Mouse (Mus musculus) thymus, postnatal 36 days (tissue): ENCODE measurements at regions not wholly inside any gene's neighbourhood (a gene's known extent, or its start where the extent isn't known, plus 50 kb on each side); places are given as distances from the start of the nearest gene placed in this dataset.

ENCODE experiments used
- DNase-seq, 2 experiments: peaks; one replicate each; pipeline ENCODE4 v3.0.0; 2022; ENCODE audit warnings: mixed read lengths in 2 of 2

DNA sequence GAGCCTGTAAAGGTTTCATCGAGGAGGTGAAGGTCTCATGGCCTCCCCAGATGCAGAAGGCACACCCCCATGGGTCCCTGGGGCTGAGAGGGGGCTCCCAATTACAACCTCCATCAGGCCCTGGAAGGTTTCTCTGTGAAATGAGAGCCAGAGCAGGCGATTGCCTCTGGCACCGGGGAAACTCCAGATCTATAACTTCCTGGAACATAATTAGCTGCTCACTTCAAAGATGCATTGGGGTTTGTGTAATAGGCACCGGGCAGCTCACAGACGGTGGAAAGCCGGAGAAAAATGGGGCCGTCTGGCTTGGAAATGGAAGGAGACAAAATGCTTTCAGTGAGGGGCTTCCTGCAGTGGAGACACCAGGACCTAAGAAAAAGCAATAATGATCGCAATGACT is 151.2 kb upstream of the Mvb12b start:
- DNase-seq, result no peak

DNA sequence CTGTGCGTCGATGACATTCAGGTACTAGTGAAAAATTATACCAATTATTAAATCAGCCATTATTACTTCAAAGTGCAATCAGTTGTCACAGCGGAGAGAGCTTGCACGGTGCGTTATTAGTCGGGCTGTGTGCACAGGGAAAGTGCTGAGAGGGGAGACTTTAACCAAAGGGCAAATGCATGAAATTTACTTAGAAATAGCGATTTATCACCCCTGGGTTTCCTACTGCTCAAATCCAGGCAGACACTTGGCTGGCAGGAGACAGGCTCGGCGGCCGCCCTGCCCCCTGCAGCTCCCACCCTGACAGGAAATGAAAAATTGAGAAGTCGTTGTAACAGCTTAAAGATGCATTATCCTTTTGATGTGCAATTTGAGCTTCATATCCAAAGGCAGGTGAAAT is 145.5 kb upstream of the Mvb12b start:
- DNase-seq, result no peak

DNA sequence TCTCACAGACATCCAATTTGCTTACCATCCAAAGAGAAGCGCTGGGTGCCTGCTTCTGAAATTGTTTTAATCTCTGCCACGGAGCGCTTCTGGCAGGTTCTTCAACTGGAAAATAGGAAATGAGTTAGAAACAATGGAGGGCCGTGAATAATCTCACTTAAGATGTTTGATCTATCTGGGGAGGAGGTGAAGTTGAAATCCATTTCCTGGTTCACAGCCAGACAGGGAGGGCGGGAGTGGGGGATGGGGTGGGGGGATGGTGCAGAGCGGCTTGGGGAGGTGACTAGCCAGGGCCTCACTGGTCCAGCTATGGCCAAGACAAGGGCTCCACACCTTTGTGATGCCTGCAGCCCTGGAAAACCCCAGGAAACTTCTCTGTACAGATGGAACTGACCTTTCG is 143.7 kb upstream of the Mvb12b start:
- DNase-seq, result no peak

DNA sequence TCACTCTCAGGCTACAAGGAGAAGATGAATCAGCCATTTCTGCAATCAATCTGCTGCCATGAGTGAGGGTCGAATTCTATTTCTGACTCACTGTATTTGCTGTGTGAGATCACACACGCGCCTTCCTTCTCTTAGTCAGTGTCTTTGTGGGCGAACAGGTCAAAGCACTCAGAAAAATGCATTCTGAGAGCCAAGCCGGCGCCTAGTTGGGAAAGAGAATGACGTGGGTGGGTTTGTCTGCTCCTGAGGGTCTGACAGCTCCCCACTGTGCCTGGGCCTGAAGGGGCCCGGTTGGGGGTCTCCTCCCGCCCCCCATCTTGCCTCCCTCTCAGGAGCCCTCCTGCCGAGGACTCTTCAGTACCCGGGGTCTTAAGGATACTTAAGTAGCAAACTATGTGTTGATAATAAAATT is 143.3 kb upstream of the Mvb12b start:
- DNase-seq, result no peak

DNA sequence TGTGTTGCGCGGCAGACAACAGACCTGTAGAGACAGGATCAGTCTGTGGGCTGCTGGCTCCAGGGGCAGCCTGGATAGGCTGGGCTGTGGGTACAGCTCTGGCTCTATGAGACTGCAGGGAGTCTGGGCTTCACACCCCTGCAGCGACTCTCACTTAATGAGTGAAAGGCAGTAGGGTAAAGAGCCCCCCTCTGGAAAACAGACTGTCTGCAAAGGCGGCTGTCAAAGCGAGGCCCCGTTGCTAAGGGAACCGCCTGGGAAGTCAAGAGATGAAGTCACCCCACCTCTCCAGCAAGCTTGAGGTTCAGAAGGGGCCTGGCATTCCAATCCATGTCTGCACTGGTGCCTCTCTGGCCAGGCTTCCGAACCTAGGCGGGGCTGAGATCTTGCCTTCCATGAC is 139.7 kb upstream of the Mvb12b start:
- no peak for DNase-seq

DNA sequence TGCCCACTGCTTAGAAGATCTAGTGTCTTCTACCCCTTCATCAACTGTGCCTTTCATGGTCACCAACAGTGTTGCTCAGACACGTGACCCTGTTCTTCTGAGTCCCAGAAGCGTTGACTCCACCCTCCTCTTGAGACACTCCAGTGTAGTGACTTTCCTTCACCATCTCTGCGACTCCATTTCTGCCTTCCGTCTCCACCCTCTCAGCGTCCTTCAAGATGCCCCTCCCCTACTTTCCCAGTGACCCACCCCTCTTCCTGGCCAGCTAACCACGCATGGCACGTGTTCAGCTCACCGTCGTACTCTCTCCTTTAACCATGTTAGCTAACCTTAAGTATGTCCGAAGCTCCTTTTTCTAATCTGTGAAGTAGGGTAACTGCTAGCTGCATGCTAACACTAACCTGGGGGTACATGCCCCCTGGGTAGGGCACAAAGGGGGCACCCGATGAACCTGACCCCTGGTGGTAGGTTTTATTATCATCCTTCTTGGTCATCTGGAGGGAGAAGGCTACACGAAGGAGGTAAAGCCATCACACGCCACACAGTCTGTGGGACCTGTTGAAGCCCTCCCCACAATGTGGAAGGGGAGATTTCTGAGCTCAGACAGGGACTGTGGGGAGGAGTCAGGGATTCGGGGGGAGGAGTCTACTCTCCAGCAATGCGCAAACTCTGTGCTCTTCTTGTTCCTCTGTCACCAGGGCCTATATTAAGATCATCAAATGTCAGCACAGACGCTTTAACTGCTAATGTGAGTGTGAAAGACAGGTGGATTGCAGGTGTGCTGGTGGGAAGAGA is 139.0 kb upstream of the Mvb12b start:
- no peak for DNase-seq

DNA sequence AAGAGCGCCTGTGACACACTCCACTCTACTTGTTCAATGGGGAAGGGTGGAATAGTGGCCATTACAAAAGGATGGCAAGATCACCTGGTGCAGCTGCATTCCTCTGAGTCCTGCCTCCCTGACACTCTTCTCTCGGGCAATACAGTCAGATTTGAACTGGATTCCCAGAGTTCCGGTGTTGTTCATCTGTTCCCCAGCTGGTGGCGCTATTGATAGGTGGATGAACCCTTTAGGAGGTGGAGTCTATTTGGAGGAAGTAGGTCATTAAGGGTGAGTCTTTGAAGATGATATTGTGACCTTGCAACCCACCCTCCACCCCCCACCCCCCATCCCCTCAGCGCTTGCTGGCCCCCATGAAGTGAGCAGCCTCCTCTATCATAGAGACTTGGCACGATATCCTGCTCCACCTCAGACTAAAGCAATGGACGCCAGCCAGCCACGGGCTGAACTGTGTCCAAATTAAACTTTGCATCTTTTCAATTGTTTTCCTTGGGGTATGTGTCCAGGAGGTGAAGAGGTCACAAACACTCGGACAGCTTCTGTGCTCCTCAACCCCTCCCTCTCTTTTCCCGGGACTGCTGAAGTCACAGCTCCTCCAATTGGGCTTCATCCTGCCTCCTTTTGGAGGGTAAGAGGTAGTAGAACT is 138.1 kb upstream of the Mvb12b start:
- DNase-seq, result peak; percentile 20 to 35

DNA sequence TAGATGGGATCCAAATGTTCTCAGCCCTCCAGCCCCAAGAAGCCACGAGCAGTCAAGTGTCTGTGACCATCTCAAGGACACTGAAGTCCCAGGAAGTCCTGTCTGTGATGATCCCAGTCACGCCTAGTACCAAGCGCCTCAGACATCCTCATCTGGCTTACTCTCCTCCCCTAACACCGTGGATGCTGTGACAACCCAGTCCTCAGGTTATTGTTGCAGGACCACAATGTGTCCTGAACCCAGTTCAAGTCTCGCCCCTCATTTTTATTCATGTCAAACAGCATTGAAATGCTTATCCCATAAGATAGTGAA is 129.4 kb upstream of the Mvb12b start:
- DNase-seq, result no peak

DNA sequence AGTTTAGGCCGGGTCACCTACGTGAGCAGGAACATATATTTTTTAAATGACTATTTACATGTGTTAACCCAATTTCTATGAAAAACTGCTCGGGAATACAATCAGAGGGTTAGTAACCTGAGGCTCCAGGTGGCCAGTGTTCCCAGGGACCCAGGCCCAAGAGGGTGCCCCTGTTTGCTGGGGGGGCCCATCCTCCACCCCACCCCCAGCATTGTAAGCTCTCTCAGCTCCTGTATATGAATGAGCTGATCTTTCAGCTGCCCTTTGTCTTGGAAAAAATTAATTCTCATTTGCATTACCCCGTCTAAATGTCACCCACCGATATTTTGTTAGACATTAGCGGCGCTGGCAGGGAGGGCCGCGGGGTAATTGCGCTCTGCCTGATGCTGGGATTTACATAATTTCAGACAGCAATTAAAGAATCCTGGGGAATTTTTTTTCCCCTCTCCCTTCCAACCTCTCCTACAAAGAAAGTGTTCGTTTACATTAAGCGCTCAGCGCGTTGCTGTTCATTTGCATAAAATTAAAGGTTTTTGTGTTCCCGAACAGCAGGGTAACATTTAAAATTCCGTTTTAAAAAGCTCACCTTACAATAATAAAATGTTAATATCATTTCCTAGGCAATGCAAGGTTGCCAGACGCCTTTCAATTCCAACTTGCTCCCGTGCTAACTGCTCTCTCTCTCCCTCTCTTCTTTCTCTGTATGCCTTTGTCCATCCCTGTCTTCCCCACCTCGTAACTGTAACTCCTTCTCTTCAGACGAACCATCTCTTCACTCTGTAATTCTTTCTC is 128.8 kb upstream of the Mvb12b start:
- DNase-seq, result no peak

DNA sequence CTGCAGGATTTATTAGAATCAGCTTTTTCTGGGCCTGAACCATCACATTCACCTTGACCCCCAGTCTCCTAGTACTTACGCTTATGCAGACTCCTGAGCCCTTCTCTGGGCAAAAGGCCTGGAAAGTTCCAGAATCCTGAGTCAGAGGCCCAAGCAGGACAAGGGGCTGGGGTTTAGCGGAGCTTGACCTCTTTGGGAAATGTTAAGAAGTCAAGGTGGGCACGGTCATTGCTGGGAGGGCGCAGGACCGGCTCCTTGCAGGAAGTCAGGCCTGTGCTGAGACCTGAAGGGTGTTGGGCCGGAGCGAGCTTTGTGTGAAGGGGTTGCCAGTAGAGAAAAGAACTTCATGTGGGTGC is 127.9 kb upstream of the Mvb12b start:
- no peak for DNase-seq

DNA sequence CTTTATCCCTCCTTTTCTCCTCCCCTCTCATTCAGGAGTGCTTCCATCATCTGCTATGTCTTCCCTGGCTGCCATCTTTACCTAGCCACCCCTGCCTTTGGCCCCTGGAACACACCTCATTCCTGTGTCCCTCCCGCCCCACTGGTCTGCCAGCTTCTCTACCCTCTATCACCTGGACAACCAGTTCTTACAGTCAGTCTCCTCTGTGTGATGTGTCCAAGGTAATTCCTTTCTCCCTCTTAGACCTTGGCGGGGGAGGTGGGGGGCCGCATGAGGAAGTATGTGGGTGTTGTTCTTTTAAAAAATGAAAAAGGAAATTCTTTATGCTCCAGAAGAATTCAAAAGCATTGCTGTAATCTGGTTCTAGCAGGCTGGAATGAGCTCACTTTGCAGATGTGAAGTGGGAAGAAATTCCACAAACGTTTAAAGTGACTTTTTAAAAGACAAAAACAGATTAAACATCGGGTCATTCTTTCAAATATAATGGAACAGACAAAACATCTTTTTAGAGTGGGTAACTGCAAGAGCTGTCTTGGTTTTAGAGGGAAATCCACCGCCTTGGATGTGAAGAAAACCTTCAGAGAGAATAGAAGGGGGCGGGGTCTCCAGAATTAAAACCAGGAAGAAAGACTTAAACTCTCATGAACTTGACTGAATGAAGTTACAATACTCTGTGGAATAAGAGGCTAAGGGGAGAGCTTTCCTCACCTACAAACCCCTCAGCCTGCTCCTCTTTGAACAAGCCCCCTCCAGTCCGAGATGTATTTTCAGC is 127.3 kb upstream of the Mvb12b start:
- no peak for DNase-seq

DNA sequence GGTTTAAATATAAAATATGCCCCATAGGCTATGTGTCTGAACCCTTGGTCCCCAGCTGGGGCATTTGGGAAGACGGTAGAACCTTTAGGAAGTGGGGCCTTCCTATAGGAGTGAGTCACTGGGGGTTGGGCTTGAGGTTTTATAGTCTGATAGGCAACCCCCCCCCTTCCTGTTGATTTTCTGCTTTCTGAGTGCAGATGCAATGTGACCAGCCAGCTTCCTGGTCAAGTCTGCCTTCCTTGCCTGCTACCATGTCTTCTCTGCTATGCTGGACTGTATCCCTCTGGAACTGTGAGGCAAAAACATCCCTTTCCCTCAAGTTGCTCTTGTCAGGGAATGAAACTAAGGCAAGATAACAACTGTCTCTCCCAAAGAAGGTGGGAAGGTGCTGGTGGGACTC is 122.4 kb upstream of the Mvb12b start:
- DNase-seq, result no peak

DNA sequence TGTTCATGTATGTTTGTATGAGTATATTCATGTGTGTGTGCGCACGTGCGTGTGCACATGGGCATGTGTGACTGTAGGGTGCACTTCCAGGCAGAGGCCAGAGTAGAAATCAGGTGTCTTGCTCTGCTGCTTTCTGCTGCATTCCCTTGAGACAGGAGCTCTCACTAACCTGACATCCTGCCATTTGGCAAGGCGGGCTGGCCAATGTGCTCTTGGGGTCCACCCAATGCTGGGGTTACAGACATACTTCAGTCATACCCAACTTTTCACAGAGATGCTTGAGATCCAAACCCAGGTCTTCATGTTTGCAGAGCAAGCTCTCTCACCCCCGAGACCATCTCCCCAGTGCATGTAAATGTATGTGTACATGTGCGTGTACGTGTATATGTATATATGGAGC is 120.2 kb upstream of the Mvb12b start:
- no peak for DNase-seq

DNA sequence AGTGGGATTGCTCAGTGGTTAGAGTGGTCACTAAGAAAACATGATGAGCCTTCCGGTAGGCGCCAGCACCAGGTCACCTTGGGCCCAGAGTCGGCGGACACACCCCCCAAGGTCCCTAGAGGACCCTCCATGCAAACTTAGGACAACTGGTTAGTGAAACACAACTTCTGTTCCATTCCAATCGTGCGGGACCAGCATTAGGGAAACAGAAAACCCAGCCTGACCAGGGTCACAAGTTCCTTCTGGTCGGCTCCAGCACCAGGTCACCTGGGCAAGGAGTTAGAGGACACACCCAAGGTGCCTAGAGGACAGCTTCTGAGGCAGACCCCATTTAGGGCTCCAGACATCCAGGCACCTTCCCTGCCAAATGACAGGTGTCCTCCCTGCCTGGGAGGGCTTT is 109.4 kb upstream of the Mvb12b start:
- no peak for DNase-seq

DNA sequence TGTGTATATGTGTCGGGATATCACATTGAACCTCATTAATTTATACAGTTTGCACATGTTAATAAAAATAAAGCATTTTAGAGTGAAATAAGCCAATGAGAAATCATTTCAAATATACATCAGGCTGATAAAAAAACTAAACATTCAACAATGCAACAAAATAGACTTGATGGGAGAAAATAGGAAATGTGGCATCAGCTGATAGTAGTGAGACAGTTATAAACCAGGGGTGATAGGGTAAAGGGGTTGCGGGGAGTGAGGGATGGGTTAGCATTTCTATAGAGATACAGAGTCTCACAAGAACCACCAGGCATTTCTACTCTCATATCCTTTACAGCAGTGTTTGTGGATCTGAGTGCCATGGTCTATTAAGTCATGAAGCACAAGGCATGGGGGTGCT is 108.6 kb upstream of the Mvb12b start:
- no peak for DNase-seq

DNA sequence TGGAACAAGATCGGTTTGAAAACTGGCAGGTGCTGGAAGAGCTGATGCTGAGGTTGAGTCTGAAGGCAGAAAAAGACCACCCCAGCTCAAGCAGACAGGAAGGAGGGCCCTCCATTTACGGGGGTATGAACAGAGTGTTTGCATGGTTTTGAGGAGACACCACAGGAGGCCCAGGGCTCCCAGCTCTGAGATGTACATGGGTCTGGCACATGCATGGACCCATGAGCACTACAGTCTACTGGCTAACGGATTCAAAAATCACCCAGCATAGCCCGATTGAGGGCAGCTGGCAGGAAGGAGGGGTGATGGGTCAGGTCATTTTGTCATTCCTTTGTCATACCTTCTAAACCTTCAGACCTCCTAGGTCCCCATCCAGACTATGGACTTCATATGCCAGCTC is 103.6 kb upstream of the Mvb12b start:
- no peak for DNase-seq

DNA sequence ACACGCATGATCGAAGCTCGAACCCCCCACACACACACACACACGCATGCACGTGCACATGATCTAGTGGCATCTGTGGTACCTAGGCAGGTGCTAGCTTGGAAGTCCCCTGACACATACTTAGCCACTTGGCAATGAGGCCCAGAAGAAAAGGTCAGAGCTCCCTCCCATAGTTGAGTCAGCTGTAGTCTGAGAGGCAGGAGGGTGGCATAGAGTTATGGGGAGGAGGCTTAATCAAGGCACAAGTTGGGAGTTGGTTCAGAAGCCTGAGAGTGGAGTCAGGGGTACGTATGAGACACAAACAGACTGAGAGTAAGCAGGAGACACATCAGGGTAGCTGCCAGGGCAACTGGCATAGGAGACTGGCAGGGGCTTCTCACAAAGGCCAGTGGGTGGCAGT is 103.0 kb upstream of the Mvb12b start:
- DNase-seq, result no peak

DNA sequence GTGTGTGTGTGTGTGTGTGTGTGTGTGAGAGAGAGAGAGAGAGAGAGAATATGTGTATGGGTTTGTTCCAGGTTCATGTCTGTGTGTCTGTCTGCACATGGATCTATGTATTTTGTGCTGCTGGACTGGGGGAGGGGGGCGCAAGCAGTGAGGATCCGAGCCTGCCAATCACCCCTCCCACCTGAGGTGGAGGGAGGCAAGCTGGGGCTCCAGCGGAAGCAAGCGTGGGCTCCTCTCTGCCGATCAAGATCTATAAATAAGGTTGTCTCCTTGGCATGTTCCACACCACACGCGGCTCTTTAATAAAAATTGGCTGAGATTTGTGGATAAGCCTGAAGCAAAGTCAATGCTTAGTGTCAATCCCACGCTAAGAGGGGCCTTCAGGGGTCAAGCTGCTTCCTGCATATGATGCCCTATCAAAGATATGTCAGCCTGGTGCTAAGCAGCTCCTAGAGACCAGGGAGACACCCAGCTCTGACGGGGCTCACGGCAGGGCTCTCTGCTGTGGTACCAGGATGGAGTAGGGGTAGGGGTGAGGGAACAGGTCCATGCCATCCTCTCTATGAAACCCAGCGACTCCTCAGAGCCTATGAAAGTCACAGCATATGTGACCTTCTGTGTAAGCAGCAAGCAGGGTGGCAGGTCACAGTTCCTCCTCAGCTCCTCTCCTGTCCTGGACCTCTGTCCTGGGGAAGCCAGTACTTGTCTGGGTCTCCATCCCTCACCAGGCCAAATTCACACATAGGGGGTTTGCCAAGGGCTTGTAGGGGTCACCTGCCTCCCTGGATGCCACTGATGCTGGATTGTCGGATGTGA is 102.0 kb upstream of the Mvb12b start:
- DNase-seq, result no peak

DNA sequence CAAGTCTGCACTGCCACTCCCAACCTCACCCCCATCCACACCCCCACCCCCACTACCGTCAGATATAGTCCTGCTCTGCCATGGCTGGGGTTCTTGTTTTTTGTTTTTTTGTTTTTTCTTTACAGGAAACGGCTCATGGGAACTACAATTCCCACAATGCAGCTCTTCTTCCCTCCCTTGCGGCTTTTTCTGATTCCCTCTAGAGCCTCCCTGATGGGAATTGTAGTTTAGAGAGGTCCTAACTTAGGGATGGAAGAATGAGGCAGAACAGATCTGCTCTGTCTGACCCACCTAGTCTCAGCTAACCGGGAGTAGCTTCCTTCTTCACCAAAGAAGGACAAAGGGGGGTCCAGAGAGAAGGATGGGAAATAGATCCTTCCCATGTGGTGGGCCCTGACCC is 98.7 kb upstream of the Mvb12b start:
- no peak for DNase-seq

DNA sequence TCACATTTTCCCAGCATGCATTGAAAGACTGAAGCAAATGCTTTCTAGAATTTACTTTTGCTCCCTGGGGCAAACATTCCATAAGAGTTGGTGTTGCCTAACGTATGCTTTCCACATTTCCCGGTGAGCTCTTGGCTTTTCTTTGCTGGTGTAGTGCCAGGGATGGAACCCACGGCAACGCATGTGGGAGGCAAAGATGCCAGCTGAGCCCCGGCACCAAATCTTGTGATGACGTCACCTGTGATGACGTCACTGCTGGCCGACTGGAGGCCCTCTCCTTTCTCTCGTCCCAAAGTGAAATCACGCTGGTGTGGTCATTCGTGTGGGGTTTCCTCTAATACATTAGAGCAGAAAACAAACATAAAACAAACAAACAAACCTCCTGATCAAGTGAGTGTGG is 97.6 kb upstream of the Mvb12b start:
- DNase-seq, result no peak

DNA sequence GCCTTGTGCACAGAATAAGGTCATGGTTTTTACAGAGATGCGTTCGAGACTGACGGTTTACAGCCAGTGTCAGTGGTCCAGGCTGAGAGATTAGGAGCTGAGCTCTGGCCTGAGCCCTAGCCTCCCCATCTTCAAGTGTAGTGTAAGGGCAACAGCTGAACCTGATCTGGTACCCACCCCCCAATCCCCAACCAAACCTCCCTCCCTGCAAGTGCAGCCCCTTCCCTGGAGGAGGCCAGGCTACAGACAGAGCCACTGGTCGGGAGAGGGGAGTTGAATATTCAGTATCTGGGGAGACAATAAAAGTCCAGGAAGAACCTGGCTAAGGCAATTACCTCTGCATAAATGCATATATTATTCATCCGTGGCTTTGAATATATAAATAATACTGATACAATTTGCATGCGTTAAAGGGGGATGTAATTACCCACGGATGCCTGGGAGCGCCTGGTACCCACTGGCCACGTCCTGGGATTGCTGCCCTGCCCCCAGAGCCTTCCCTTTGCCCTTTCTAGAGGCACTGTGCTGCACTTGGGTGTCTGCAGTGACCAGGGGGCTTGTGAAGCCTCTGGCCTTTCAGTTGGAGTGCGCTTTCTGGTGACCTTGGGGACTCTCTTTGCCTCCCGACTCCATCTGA is 95.5 kb upstream of the Mvb12b start:
- no peak for DNase-seq

DNA sequence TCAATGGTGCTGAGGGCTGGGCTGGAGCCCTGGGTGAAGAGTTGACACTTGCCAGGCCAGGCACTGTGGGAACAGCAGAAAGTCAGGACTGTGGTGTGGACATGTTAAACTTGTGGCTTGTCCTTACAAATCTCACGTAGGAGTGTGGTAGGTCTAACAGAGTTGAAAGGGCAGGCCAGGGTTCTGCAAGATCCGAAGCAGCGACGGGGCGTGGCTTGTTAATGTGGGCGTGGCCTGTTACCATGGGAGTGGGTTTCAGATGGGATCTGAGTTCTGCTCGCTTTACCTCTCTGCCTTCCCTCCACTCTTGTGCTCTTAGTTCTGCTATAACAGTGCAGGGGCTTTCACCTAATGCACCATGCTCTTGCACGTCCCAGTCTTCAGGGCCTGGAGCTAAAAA is 94.2 kb upstream of the Mvb12b start:
- DNase-seq, result no peak
